Mouse (Mus musculus): ENCODE measurements around the gene Prop1. TPM values are rescaled to one million over a fixed set of nuclear protein-coding genes. Genes with fewer than 3 reads are reported as not detected.

Prop1 gene
- total RNA-seq (2023; ENCODE audit: inconsistent age): not detected in 4 replicates

GRCm38 (mm10) chr11:50953665-50954064 is at the start of gene Prop1:
Gene Prop1, minus strand, starts transcription at chr11:50953765.

GRCm38 (mm10) chr11:51003296-51003695 is 49.7 kb upstream of the Prop1 start, which contains the start of gene Olfr51:
Gene Olfr51, plus strand, starts transcription at chr11:51003596.

GRCm38 (mm10) chr11:50981667-50982066 is 28.1 kb upstream of the Prop1 start, which contains the start of gene Olfr1377:
Gene Olfr1377, plus strand, starts transcription at chr11:50981967.

GRCm38 (mm10) chr11:50966230-50966629 is 12.7 kb upstream of the Prop1 start, which contains the start of gene Olfr1378:
Gene Olfr1378, plus strand, starts transcription at chr11:50966530.

GRCm38 (mm10) chr11:50943506-50943905 is 10.1 kb downstream of the Prop1 start, which contains the start of gene 4933414I15Rik:
Gene 4933414I15Rik, minus strand, starts transcription at chr11:50943765.

GRCm38 (mm10) chr11:50931451-50931866 is 22.1 kb downstream of the Prop1 start, which contains the start of gene Zfp354b:
Gene Zfp354b, minus strand, starts transcription at chr11:50931633.

GRCm38 (mm10) chr11:50915671-50916320 is 37.8 kb downstream of the Prop1 start, which contains the start of gene Zfp2:
Gene Zfp2, minus strand, starts transcription at chr11:50916165.

Other genes with a start within 250 kb of the Prop1 start
- gene Zfp354c, start 126.0 kb downstream of the Prop1 start, total RNA-seq (2023; ENCODE audit: inconsistent age): 5.3 to 7.1 TPM (median 6.5 TPM) in 4 replicates
- gene Zfp879, start 112.2 kb downstream of the Prop1 start, total RNA-seq (2023; ENCODE audit: inconsistent age): 0.39 to 0.51 TPM in 2 of 4 replicates, not detected in the others
- 37.0 to 44.4 TPM (median 40.0 TPM) in 4 replicates for gene Grm6, start 103.1 kb downstream of the Prop1 start, total RNA-seq (2023; ENCODE audit: inconsistent age)
- gene Zfp454, start 66.1 kb downstream of the Prop1 start, total RNA-seq (2023; ENCODE audit: inconsistent age): 0.45 to 0.69 TPM (median 0.48 TPM) in 3 of 4 replicates, not detected in the other
- gene Zfp2, start 37.6 kb downstream of the Prop1 start, total RNA-seq (2023; ENCODE audit: inconsistent age): 2.4 to 3.2 TPM (median 2.7 TPM) in 4 replicates
- gene Zfp354b, start 22.1 kb downstream of the Prop1 start, total RNA-seq (2023; ENCODE audit: inconsistent age): 0.39 to 0.84 TPM (median 0.64 TPM) in 3 of 4 replicates, not detected in the other
- not detected in 4 replicates for gene 4933414I15Rik, start 10.0 kb downstream of the Prop1 start, total RNA-seq (2023; ENCODE audit: inconsistent age)
- gene Olfr1378, start 12.8 kb upstream of the Prop1 start, total RNA-seq (2023; ENCODE audit: inconsistent age): not detected in 4 replicates
- not detected in 4 replicates for gene Olfr1377, start 28.2 kb upstream of the Prop1 start, total RNA-seq (2023; ENCODE audit: inconsistent age)
- not detected in 4 replicates for gene Olfr51, start 49.8 kb upstream of the Prop1 start, total RNA-seq (2023; ENCODE audit: inconsistent age)
- gene Olfr54, start 60.5 kb upstream of the Prop1 start, total RNA-seq (2023; ENCODE audit: inconsistent age): not detected in 4 replicates
- not detected in 4 replicates for gene Olfr1375, start 94.3 kb upstream of the Prop1 start, total RNA-seq (2023; ENCODE audit: inconsistent age)
- gene Zfp354a, start 105.5 kb upstream of the Prop1 start, total RNA-seq (2023; ENCODE audit: inconsistent age): not detected in 4 replicates